Mouse (Mus musculus) right cerebral cortex, adult 18-20 months (tissue): ENCODE data around the gene Papss2.
A peak's percentile ranks its signal among the peaks of the same experiment; 100 is the strongest.

Experiments
- DNase-seq: peaks from one replicate; pipeline ENCODE4 v3.0.0; 2022; ENCODE audit warnings: mixed read lengths

Papss2 gene

DNA sequence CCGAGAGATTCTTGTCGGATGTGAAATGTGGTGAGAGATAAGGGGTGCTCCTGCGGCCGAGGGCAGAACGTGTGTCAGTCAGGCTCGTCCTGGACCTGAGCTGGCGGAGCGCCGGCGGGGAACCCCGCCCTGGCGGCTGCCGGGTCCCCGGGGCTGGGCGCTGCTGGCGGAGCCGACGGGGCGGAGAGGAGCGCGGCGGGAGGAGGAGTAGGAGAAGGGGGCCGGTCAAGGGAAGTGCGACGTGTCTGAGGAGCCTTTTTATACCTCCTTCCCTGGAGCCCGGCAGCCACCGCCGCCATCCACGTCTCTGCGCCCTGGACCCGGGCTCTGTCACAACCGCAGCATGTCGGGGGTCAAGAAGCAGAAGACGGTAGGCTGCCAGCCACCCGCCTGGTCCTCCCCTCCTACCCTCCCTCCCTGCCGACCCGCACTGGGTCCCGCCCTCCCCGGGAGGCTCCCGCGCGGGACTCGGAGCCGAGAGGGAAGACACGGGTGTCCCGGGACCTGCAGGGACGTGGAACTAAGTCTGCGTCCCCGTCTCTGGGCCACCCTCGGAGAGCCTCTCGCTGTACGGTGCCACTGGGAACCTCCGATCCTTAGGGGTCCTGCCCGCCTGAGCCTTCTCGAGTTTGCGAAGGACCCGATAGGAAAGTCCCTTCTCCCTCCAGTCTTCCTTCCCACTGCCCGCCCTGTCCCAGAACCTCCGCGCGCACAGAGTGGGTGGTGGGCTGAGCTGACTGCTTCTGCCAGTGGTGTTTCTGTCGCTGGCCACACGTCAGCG lies at the start of gene Papss2:
Papss2 (plus strand) TSS at position 285 of the 781 bp plus-strand sequence.
- DNase-seq = peak; percentile 8

DNA sequence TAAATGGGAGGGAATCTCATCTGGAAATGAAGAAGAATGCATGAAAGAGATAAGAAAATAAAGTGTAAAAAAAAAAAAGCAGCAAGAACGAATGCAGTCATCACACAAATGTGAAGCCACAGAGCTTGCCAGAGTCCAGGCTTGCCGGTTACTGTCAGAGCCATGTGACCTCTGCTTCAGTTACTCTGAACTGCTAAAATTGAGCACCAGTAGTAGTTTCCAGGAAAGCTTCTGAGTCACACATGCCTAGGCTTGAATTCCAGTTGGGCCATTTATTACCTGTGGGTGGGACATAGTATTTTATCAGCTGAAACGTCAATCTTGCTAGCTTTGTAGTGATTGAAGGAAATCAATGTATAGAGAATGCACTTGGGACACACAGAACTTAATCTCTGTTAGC lies 48.2 kb upstream of the Papss2 start:
- no peak for DNase-seq

DNA sequence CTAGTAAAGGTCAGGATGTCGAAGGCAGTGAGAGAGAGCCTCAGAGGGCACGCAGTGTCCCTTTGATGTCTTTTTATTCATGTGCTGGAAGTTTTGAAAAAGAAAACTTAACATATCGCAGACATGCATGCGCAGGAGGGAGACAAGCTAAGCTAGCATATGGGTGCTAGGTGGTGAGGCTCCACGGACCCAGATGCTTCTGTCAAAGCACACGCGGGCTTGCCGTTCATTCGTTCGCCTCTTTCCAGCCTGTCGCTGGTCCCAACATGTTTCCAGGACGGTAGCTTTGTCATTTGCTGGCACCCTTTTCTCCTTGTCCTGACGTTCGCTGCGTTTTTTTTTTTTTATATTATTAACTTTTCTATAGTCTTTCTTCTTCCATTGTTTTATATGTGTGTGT lies 47.4 kb upstream of the Papss2 start:
- no peak for DNase-seq

DNA sequence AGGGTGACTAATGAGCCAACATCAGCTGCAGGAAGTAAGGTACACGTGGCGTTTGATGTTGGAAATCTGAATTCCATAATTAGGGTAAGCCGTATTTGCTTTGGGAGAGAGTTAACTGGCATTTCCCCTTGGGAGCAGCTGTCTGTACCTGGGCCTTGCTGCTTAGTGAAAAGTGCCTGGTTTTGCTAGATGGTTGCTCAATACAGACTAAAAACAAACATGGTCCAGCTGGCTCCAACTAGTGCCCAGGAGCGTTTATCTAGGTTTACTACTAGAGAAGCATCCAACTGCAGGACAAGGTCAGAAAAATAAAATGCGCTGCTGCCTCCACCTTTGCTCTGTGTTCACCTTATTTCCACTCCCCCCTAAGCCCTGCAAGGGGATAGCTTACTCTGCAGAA lies 45.1 kb upstream of the Papss2 start:
- DNase-seq = no peak

GRCm38 (mm10) chr19:32551442-32551841 lies 44.1 kb upstream of the Papss2 start:
- peak; percentile 6 for DNase-seq

- DNase-seq = no peak
Observed at GRCm38 (mm10) chr19:32552106-32552505, 43.5 kb upstream of the Papss2 start.

DNA sequence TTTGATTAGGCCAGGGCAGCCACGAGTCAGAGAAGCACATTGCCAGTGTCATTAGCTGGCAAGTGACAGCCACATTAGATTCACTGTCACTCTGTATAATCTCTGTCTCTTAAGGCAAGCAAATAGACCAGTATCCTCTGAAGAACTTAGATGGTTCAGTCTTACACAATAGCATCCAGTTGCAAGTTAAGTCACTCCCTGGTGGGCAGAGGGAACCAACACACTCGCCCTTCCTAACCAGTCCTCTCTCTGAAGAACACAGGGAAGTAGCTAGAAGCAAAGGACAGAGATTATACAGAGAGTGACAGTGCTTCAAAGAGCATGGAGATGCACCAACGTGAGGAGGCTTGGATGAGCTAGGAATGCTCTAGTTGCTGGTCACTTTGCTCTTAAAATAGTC lies 42.3 kb upstream of the Papss2 start:
- DNase-seq = no peak

DNA sequence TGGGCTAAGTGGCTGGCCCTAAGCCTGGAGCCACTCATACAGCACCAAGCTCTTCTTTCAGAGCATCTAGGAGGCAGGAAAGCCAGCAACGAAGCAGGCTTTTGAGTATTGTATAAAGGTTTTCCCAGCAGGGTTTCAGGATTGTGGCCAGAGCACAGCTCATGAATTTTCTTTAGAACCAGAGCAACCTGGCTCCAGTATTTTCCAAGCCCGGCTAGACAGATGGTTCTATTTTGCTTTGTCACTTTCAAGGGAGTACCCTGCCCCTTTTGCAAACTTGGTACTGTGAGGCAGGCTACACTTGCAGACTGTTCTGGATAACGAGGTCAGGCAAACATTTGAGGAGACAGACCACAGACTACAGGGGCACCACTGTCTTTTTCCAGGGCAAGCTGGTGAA lies 40.3 kb upstream of the Papss2 start:
- DNase-seq = no peak

- no peak for DNase-seq
Observed at GRCm38 (mm10) chr19:32567025-32567424, 28.6 kb upstream of the Papss2 start.

DNA sequence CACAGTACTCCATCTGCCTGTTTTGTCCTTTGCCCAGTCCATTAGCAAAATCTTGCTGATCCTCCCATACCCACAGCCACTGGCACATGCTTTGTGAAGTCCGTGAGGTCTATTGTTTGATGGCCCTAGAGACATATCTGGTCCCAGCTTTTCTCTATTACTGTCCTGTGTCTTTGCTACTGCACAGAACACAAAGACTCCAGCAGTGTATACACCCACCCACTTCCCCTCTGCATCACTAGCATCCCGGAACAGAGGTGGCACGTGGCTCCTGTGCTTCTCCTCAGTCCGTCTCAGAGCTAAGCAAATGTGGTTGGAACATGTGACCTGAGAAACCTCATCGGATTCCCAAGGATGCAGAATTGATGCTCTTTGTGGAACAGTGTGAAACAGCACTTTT lies 28.1 kb upstream of the Papss2 start:
- DNase-seq = no peak

DNA sequence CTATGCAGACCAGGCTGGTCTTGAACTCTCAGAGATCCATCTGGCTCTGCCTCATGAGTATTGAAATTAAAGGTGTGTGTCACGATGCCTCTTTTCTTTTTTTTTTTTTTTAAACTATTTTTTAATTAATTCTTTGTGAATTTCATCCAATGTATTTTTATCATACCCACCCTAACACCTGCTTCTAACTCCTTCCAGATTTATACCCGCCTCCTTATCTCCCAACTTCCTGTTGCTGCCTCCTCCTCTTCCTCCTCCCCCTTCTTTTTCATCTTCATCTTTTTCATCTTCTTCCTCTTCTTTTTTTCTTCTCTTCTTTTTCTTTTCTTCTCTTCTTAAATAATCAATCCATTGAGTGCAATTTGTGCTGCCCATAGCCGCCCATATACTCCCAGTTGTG lies 27.1 kb upstream of the Papss2 start:
- no peak for DNase-seq

- DNase-seq = no peak
Observed at GRCm38 (mm10) chr19:32568961-32569653, 26.5 kb upstream of the Papss2 start.

DNA sequence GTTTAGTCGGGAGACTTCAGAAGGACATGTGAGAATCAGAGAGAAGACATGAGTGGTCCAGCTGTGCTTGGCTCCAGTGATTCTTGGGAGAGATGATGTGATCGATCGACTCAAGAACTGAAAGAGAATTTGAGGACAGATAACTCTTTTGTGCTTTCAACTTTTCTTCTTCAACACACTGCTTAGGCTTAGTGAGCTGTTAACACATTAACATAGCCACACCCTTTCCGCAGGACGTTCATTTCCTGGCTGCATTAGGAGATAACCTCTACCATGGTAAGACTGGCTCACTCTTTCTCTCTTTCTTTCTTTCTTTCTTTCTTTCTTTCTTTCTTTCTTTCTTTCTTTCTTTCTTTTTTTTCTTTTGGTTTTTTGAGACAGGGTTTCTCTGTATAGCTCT lies 25.9 kb upstream of the Papss2 start:
- DNase-seq = no peak

DNA sequence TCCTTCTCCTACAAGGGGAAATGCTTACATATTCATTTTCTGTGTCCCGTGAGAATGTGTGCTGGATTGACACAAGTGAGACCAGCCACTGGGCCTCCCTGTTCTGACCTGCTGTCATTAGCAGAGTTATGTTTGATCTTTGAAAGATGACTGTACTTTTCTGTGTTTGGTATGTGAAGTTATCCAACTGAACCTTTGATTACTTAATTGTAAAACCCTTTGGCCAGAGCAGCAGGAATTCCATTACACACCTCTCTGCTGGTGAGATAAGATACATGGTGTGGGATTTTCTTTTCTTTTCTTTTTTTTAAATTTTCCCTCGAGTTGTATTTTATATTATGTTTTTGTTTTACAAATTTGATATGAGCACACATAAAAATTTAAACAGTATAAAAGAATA lies 23.4 kb upstream of the Papss2 start:
- DNase-seq = no peak

DNA sequence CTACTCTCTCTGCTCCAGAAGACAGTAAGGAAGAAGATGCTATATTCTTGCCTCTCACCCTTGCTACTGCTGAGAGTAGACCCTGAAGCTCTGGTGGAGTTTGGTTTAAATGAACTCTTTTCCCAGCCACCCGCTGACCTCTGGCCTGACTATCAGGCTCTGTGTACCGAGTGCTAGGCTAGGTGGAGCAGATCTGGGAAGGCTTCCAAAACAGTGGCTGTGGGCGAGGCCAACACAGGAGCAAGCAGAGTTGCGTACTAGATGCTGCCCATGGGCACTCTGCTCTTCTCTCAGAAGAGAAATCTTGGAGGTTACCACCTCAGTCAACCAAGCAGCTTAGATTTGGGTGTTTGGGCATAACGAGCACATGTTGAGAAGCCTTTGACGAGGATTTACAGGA lies 22.3 kb upstream of the Papss2 start:
- no peak for DNase-seq

GRCm38 (mm10) chr19:32574846-32575245 lies 20.7 kb upstream of the Papss2 start:
- DNase-seq = no peak

GRCm38 (mm10) chr19:32577749-32578148 lies 17.8 kb upstream of the Papss2 start:
- no peak for DNase-seq

GRCm38 (mm10) chr19:32583091-32583766 lies 12.4 kb upstream of the Papss2 start:
- no peak for DNase-seq

GRCm38 (mm10) chr19:32587727-32588126 lies 7.9 kb upstream of the Papss2 start:
- DNase-seq = no peak

DNA sequence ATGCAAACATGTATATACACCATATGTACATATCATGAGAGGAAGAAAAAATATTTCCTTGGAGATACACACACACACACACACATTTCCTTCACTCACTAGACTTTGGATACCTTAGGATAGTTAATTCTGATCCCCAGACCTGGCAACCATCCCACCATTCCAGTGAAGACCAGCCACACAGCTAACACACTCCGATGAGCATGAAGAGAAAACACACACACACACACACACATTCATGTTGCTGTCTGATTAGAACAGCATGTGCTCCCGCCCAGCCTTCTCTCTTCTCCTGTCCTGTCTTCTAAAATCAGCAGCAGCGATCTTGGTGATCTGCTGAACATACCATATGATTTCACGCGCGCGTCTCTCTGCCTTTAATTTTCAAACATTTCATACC lies 2.8 kb upstream of the Papss2 start:
- DNase-seq = no peak

DNA sequence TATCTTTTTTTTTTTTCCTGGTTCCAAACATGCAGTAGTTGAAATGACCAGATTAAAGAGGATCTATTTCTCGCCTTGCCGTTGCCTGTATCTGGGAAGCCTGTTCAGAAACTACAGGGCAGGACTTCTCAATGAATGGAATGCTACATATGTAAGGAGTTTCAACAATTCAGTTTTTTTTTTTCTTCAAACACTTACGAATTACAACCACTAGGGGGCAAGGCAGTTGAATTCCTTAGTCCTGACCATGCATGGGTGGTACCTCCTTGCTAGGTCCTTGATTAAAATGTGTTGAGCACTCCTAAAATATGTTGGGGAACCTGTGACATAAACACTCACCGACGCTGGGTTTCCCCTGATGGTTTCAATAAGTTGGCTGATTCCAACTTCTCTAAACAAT lies 1.7 kb upstream of the Papss2 start:
- DNase-seq = no peak

DNA sequence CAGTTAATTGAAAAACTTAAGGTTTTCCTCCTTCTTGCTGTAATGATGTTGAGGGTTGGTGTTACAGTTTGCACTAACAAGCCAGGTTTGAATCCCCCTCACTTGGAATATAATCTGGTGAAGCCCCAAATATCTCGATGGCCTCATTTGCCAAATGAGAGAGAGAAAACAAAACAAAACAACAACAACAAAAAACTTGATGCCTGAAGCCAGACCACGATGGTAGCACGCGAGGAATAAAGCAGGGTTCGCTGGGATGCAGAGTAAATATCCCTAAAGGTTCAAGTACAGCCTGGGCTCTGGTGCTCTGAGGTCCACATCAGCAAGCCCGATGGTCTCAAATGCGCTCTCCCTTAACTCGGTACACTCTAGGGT lies 472 bp upstream of the Papss2 start:
- no peak for DNase-seq

DNA sequence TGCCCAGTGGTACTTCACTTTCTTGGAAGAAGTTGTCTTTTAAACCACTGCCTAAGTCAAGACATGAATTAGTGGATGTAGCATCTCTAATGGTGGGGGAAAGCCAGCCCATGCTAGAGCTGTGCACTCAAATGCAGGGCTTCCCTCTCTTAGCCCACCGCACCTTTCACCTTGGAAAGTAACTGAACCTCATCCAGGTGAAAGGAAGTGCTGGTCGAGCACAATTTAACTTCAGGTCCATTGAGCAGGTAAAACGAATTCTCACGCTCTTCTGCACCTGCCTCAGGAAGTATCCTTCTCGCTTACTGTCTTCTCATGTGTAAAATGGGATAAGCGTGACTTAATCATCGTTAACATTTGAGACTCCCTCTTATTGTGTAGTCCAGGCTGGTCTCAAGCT lies 3.4 kb downstream of the Papss2 start:
- no peak for DNase-seq

GRCm38 (mm10) chr19:32599436-32599835 lies 3.8 kb downstream of the Papss2 start:
- no peak for DNase-seq
